Mouse (Mus musculus): Measurements from ENCODE around the gene Dmpk.

DNA sequence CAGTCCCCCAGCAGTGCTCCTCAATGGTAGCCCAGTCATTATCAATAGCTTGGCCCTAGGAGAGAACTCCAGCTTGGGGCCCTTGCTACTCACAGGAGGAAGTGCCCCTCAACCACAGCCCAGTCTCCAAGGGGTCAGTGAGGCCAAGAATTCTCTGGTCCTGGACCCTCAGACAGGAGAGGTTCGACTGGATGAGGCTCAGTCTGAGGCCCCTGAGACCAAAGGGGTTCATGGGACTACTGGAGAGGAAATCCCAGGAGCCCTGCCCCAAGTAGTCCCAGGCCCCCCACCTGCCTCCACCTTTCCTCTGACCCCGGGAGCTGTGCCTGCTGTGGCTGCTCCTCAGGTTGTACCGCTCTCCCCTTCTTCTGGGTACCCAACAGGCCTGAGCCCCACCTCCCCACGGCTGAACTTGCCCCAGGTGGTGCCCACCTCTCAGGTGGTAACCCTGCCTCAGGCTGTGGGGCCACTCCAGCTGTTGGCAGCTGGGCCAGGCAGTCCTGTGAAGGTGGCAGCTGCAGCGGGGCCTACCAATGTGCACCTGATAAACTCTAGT lies 12.8 kb downstream of the Dmpk start:
- TF ChIP-seq CTCF (IDR thresholded peaks at IDR 0.05; ENCODE audit: borderline replicate concordance, insufficient read depth, low read length) = no peak
- TF ChIP-seq POLR2A (IDR thresholded peaks at IDR 0.05; ENCODE audit: low read depth, low read length) = no peak

All from embryonic fibroblast, embryonic 13.5 days (primary cell).